In the genomic region with DNA sequence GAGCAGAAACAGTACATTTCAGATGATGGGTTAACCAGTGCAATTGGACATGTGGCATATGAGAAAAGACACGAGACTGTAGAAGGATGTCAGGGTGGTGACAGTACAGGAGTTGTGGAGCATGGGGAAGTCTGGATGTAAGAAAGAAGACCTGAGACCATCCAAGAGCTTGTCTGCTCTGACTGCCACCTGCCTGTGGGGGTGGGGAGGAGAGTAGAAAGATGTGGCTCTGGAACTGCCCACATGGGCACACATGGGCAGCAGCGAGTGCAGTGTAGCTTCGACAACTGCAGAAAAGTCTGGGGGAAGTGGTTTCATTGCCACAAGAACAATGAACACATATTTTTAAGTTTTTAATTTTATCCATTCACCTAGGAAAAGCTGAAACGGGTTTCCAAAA, we compare ENCODE assay signal across 8 mouse cellular contexts. TPM values are rescaled to one million over a fixed set of nuclear protein-coding genes. Genes with fewer than 3 reads are reported as not detected.
DNase-seq lines count a peak whose midpoint lies in the region; ATAC-seq and TF ChIP-seq lines count a peak whose summit lies in the region.

No protein-coding gene starts in this region.

- peaks cover 56% of the 10 kb centered on the region for H3K4me1 ChIP-seq in thymus, adult 2 months (replicated peaks; ENCODE audit: control insufficient read depth, insufficient read depth, low read length)
- peaks cover 46% of the 10 kb centered on the region for H3K4me1 ChIP-seq in limb, embryonic 12.5 days (replicated peaks)

- no peak for ATAC-seq in CD4-positive, CD25-positive, alpha-beta regulatory T cell, adult 4 months
- no peak for ATAC-seq in limb, embryonic 12.5 days (ENCODE audit: insufficient number of reproducible peaks, insufficient read depth, low FRiP score, low TSS enrichment, low read depth)

- H3K9me3 ChIP-seq in limb, embryonic 12.5 days, result no peaks in the 10 kb centered on the region

- TF ChIP-seq CTCF in thymus, adult 2 months (IDR thresholded peaks at IDR 0.05; ENCODE audit: borderline replicate concordance, control insufficient read depth, extremely low read depth, insufficient read depth, low read length, poor library complexity), result no peak

- H3K27ac ChIP-seq in thymus, adult 2 months (ENCODE audit: control insufficient read depth, insufficient read depth, low read length), result peak overlapping the region; percentile 67
- peak overlapping the region; percentile 96 for H3K27ac ChIP-seq in limb, embryonic 12.5 days

- peak overlapping the region; percentile 81; the same call in 1 of the 2 replicates for H3K9ac ChIP-seq in limb, embryonic 12.5 days (replicated peaks)

- DNase-seq in CD4-positive, CD25-positive, alpha-beta regulatory T cell, adult 2 months (ENCODE audit: low read depth, low spot score), result peak; percentile 49
- no peak for DNase-seq in thymus, adult 2 months
- no peak for DNase-seq in thymus, adult 18-20 months
- peak; percentile 52 for DNase-seq in retina, postnatal 1 day
- DNase-seq in right cerebral cortex, postnatal 14 days, result no peak
- DNase-seq in frontal cortex, postnatal 10 days (ENCODE audit: low spot score in 2 of 2), result no peak

- no peaks in the 10 kb centered on the region for H3K27me3 ChIP-seq in thymus, adult 2 months (ENCODE audit: control insufficient read depth, insufficient read depth, low read length)
- no peaks in the 10 kb centered on the region for H3K27me3 ChIP-seq in limb, embryonic 12.5 days

- no peak overlapping the region for H3K4me3 ChIP-seq in thymus, adult 2 months (ENCODE audit: control insufficient read depth, insufficient read depth, low read length)
- H3K4me3 ChIP-seq in limb, embryonic 12.5 days (replicated peaks), result peak overlapping the region; percentile 70

- WGBS in thymus, adult 2 months, result 3% methylated on average over 4 of the region's 4 CpGs
- WGBS in limb, embryonic 12.5 days, result 28% methylated on average over 4 of the region's 4 CpGs

- H3K4me2 ChIP-seq in limb, embryonic 12.5 days, result peak overlapping the region; percentile 84

- H3K36me3 ChIP-seq in thymus, adult 2 months (ENCODE audit: control insufficient read depth, insufficient read depth, low read length), result no peaks in the 10 kb centered on the region
- H3K36me3 ChIP-seq in limb, embryonic 12.5 days, result no peaks in the 10 kb centered on the region; the same call in 1 of the 2 replicates

- no peak for TF ChIP-seq POLR2A in thymus, adult 2 months (IDR thresholded peaks at IDR 0.05; ENCODE audit: control insufficient read depth, extremely low read depth, insufficient read depth, low read length, poor library complexity)

RNA-seq across cellular contexts. Expression of gene Sema4b, which starts 10.7 kb away (rescaled TPM):
- 10 to 100 TPM; 19.2 to 26.0 TPM for polyA plus RNA-seq in CD4-positive, CD25-positive, alpha-beta regulatory T cell, adult 4 months (2017; shearing (Covaris generic))
- 37.4 and 44.1 TPM in 2 replicates for polyA plus RNA-seq in thymus, adult 2 months (2012; rRNA removed)
- polyA plus RNA-seq in limb, embryonic 12.5 days (2016; fragmentation: Nextera tagmentation; extraction: Ambion mirVana), result 12.2 and 13.5 TPM in 2 replicates

RNA-seq across cellular contexts. Expression of gene Cib1, which starts 35.2 kb away (rescaled TPM):
- 10 to 100 TPM; 86.5 to 98.1 TPM for polyA plus RNA-seq in CD4-positive, CD25-positive, alpha-beta regulatory T cell, adult 4 months (2017; shearing (Covaris generic))
- polyA plus RNA-seq in thymus, adult 2 months (2012; rRNA removed), result 152 and 192 TPM in 2 replicates
- polyA plus RNA-seq in limb, embryonic 12.5 days (2016; fragmentation: Nextera tagmentation; extraction: Ambion mirVana), result 47.5 and 49.7 TPM in 2 replicates

RNA-seq across cellular contexts. Expression of gene Gdpgp1, which starts 35.3 kb away (rescaled TPM):
- 10 to 100 TPM in 1 of 2 experiments, 1 to 10 TPM in 1; 8.4 to 11.4 TPM for polyA plus RNA-seq in CD4-positive, CD25-positive, alpha-beta regulatory T cell, adult 4 months (2017; shearing (Covaris generic))
- polyA plus RNA-seq in thymus, adult 2 months (2012; rRNA removed), result 5.3 and 5.4 TPM in 2 replicates
- polyA plus RNA-seq in limb, embryonic 12.5 days (2016; fragmentation: Nextera tagmentation; extraction: Ambion mirVana), result 3.2 and 3.7 TPM in 2 replicates

RNA-seq across cellular contexts. Expression of gene Ttll13, which starts 48.8 kb away (rescaled TPM):
- under 1 TPM in 1 of 2 experiments, not detected in 1; 0.94 TPM for polyA plus RNA-seq in CD4-positive, CD25-positive, alpha-beta regulatory T cell, adult 4 months (2017; shearing (Covaris generic))
- polyA plus RNA-seq in thymus, adult 2 months (2012; rRNA removed), result 0.54 and 0.62 TPM in 2 replicates
- 0.41 and 0.79 TPM in 2 replicates for polyA plus RNA-seq in limb, embryonic 12.5 days (2016; fragmentation: Nextera tagmentation; extraction: Ambion mirVana)

Comparison
In these comparisons a context has a peak if more than half of its experiments do, and no peak if none do; other contexts are left out.
1. DNase-seq: peak in CD4-positive, CD25-positive, alpha-beta regulatory T cell, adult 2 months (single experiment) and retina, postnatal 1 day (single experiment); none in thymus, adult 2 months (single experiment), thymus, adult 18-20 months (0 of 2), right cerebral cortex, postnatal 14 days (single experiment) and frontal cortex, postnatal 10 days (0 of 2).